Mouse (Mus musculus): Measurements from ENCODE around the gene Gm45062.

DNA sequence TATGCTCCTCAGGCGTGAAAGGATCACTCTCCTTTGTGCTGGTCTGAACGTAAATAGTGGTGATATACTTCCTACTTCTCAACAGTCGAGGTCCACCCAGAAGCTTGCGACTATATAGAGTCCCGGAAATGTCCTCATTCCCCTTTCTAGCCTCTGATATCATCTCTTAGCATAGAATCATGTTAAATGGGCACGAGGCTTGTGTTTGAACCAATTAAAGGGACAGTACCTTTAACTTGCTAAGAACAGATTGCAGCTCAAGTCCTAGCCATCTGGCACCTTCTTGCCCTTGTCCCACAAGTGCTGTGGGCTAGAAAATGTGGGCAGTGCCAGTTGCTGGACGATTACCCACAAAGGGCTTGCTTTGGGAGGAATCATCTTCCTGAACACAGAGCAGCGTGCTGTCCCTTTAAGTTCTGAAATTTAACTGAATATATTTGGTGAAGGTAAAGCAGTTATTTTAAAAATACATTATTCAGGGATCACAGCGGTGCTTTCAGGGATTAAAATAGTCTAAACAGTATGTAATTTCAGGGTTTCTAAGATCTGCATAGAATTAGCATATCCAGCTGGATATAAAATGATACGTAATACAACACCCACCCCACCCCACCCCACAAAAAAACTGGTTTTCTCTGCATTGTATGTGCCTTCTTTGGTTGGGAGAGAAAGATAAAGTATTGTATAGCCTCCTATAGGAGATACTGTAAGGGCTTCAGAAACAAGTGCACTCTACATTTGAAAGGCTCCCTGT is 153.8 kb downstream of the Gm45062 start:
- no peak for TF ChIP-seq CTCF (IDR thresholded peaks at IDR 0.05; ENCODE audit: borderline replicate concordance, extremely low read depth, insufficient read depth, insufficient read length)
- TF ChIP-seq POLR2A (IDR thresholded peaks at IDR 0.05; ENCODE audit: borderline replicate concordance, extremely low read depth, insufficient read depth, insufficient read length, poor library complexity, severe bottlenecking) = no peak

Data from brain, embryonic 14.5 days (tissue).